Mouse (Mus musculus): ENCODE measurements around the gene Retsat.

The Retsat gene

GRCm38 (mm10) chr6:72626391-72626790 is 28.1 kb downstream of the Retsat start:
- no peak for DNase-seq (ENCODE audit: low spot score)

GRCm38 (mm10) chr6:72627276-72627675 is 29.0 kb downstream of the Retsat start:
- DNase-seq (ENCODE audit: low spot score): no peak

GRCm38 (mm10) chr6:72630370-72630769 is 32.1 kb downstream of the Retsat start:
- DNase-seq (ENCODE audit: low spot score): no peak

- DNase-seq (ENCODE audit: low spot score): no peak
Observed at GRCm38 (mm10) chr6:72630961-72631360, 32.7 kb downstream of the Retsat start.

- no peak for DNase-seq (ENCODE audit: low spot score)
Observed at GRCm38 (mm10) chr6:72631700-72632099, 33.4 kb downstream of the Retsat start.

- DNase-seq (ENCODE audit: low spot score): no peak
Observed at GRCm38 (mm10) chr6:72634311-72634710, 36.0 kb downstream of the Retsat start.

- DNase-seq (ENCODE audit: low spot score): no peak
Observed at GRCm38 (mm10) chr6:72635760-72636431, 37.6 kb downstream of the Retsat start.

- DNase-seq (ENCODE audit: low spot score): no peak
Observed at GRCm38 (mm10) chr6:72636940-72637339, 38.7 kb downstream of the Retsat start.

- no peak for DNase-seq (ENCODE audit: low spot score)
Observed at GRCm38 (mm10) chr6:72641218-72641954, 43.1 kb downstream of the Retsat start.

GRCm38 (mm10) chr6:72644576-72644975 is 46.3 kb downstream of the Retsat start:
- no peak for DNase-seq (ENCODE audit: low spot score)

GRCm38 (mm10) chr6:72645364-72645763 is 47.1 kb downstream of the Retsat start:
- no peak for DNase-seq (ENCODE audit: low spot score)

GRCm38 (mm10) chr6:72647383-72647820 is 49.1 kb downstream of the Retsat start:
- DNase-seq (ENCODE audit: low spot score): peak; percentile 28

GRCm38 (mm10) chr6:72648002-72648595 is 49.8 kb downstream of the Retsat start:
- DNase-seq (ENCODE audit: low spot score): no peak

GRCm38 (mm10) chr6:72650338-72650851 is 52.1 kb downstream of the Retsat start:
- DNase-seq (ENCODE audit: low spot score): no peak

GRCm38 (mm10) chr6:72653419-72653818 is 55.1 kb downstream of the Retsat start:
- DNase-seq (ENCODE audit: low spot score): no peak

GRCm38 (mm10) chr6:72654355-72654754 is 56.1 kb downstream of the Retsat start:
- no peak for DNase-seq (ENCODE audit: low spot score)

GRCm38 (mm10) chr6:72655309-72656052 is 57.2 kb downstream of the Retsat start:
- DNase-seq (ENCODE audit: low spot score): no peak

- DNase-seq (ENCODE audit: low spot score): no peak
Observed at GRCm38 (mm10) chr6:72656053-72656442, 57.8 kb downstream of the Retsat start.

GRCm38 (mm10) chr6:72658006-72658405 is 59.7 kb downstream of the Retsat start:
- DNase-seq (ENCODE audit: low spot score): no peak
